Mouse (Mus musculus): ENCODE results near the gene Tcp11.

GRCm38 (mm10) chr17:28058346-28058745 is 22.1 kb downstream of the Tcp11 start:
- no peak for TF ChIP-seq CTCF (IDR thresholded peaks at IDR 0.05; ENCODE audit: borderline replicate concordance, extremely low read depth, insufficient read depth, insufficient read length)
- TF ChIP-seq POLR2A (IDR thresholded peaks at IDR 0.05; ENCODE audit: borderline replicate concordance, extremely low read depth, insufficient read depth, insufficient read length, poor library complexity, severe bottlenecking) = no peak

All from brain, embryonic 14.5 days (tissue).